Mouse (Mus musculus): ENCODE results near the gene Pphln1.

DNA sequence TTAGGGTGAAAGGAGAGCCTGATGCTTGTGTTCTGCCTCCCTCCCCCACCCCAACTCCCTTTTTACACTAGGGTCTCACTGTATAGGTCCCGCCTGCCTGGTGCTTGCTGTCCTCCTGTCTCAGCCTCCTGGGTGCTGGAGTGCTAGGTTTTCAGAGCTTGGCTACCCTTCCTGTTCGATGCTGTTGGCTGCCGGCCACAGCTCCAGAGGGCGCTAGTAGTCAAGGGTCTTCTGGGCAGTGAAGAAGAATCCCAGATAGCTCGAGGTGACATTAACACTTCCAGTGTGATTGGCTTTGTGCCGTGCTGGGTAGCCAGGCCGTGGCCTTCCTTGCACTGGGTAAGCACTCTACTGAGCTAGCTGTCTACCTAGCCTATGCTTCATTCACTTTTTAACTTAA lies 22.4 kb downstream of the Pphln1 start:
- TF ChIP-seq CTCF (IDR thresholded peaks at IDR 0.05; ENCODE audit: control insufficient read depth, insufficient read depth, insufficient replicate concordance, low read depth, low read length) (no peak), POLR2A (IDR thresholded peaks at IDR 0.05; ENCODE audit: control insufficient read depth, low read depth, low read length) (no peak)
